Mouse (Mus musculus) erythroblast, adult 5-6 weeks (primary cell): ENCODE data around the gene Nkap. TPM values are rescaled to one million over a fixed set of nuclear protein-coding genes. Genes with fewer than 3 reads are reported as not detected.
"Not testable (repeated sequence)": the region's sequence is repeated elsewhere in the genome, so short reads cannot be mapped to it uniquely, and the experiment has no call there.

Experiments used
- ATAC-seq: replicated peaks from 2 replicates; pipeline ENCODE4 v1.8.0; 2016; ENCODE audit warnings: moderate number of reproducible peaks, mild to moderate bottlenecking, moderate TSS enrichment, inconsistent platforms; ENCODE audit not compliant: poor library complexity, low FRiP score, severe bottlenecking
- total RNA-seq, 2 experiments: library from RNA; stranded (forward) in 1 of 2; stranded (reverse) in 1 of 2; fragments of 150-400 nt in 1 of 2; fragments of 200-764, 138-1000 nt in 1 of 2; gene quantifications; 2 replicates each; pipeline versions ENCODE4 v1.2.3 to v1.2.4; 2015 to 2017; ENCODE audit warnings: low replicate concordance in 2 of 2

The Nkap gene
- total RNA-seq, 2 experiments from 2014 or later = 8.3 to 38.3 TPM

GRCm38 (mm10) chrX:37144498-37144897 is 17.9 kb downstream of the Nkap start:
- not testable (repeated sequence) for ATAC-seq

GRCm38 (mm10) chrX:37144954-37145353 is 18.4 kb downstream of the Nkap start:
- ATAC-seq = no peak

GRCm38 (mm10) chrX:37157839-37158238 is 31.2 kb downstream of the Nkap start:
- no peak for ATAC-seq

DNA sequence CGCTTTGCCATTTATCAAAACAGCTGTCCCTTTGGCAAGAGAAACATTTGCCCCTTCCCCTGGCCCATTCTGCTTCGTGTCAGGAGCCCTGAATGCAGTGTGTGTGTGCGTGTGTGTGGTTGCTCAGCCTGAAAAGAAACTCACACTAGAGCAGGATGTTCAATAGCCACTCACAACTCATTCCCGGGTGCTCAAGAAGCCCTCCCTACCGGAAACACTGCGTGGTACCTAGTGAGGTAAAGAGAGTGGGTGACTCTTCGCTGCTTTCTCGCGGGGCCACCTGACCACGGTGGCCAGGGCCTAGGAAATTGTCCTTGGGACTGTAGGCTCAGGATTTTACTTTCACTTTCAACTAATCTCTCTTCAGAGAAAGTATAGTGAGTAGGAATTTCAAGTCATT is 34.6 kb downstream of the Nkap start:
- ATAC-seq = no peak

DNA sequence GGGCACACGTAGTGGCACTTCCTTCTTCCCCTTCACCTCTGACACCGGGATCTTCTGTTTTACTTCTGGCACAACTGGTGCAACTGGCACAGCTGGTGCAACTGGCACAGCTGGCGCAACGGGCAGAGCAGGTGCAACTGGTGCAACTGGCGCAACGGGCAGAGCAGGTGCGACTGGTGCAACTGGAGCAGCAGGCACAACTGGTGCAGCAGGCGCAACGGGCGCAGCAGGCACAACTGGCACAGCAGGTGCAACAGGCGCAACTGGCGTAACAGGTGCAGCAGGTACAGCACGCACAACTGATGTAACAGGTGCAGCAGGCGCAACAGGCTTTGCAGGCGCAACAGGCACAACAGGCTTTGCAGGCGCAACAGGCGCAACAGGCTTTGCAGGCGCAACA is 36.5 kb downstream of the Nkap start:
- ATAC-seq = no peak

DNA sequence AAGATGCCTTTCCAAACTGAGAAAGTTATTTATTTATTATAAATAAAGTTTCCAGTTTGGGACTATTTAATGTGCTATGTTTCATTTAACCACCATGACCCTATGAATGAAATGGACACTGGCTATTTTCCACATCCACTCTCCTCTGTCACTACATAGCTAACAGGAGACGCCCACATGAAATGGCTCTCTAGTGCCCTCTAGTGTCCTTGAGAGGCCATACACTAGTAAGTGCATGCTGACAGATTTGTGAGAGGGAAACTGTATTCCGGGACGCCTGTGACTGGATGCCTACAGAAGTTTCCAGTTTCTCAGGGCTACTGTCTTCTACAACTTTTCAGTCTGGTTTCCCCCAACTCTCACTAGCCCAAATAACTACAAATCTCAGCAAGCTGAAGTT is 40.5 kb downstream of the Nkap start:
- ATAC-seq = peak; percentile 80

GRCm38 (mm10) chrX:37168742-37169141 is 42.1 kb downstream of the Nkap start, which contains the start of gene Akap14:
Akap14 (minus strand) TSS chrX:37168842.
- ATAC-seq = no peak

- ATAC-seq = not testable (repeated sequence)
Measured at GRCm38 (mm10) chrX:37184401-37184800, 57.8 kb downstream of the Nkap start.

GRCm38 (mm10) chrX:37190755-37191104 is 64.1 kb downstream of the Nkap start:
- no peak for ATAC-seq

GRCm38 (mm10) chrX:37191105-37191743 is 64.6 kb downstream of the Nkap start, which contains the start of the genes Ndufa1 and Rnf113a1:
Ndufa1 (minus strand) TSS chrX:37191163.
Rnf113a1 (plus strand) TSS chrX:37191245.
- ATAC-seq = peak; percentile 97

GRCm38 (mm10) chrX:37191744-37192379 is 65.3 kb downstream of the Nkap start:
- no peak for ATAC-seq

DNA sequence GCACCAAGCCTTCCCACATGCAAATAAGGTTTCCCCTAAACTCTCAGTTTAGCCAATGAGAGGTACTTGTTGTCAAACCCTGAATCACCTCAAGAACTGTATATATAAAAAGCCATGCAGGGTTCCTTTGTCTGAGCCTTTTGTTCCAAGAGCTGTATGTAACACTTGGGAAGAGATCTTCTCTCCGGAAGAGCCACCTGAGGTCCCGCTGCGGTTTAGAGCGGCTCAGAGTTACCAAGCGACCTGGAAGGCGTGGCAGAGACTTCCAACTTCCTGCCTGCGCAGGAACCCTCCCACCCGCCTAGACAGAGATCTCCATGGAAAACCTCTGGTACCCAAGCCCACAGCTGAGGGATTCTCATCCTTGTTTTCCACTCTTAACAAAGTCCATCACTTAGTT is 72.1 kb downstream of the Nkap start:
- no peak for ATAC-seq

Other genes with a start within 250 kb of the Nkap start
- gene Nkrf, start 223.9 kb upstream of the Nkap start, total RNA-seq (2015; ENCODE audit: low replicate concordance) = 3.1 and 8.5 TPM in 2 replicates
- 0.34 and 3.9 TPM in 2 replicates for gene Nkrf, start 223.9 kb upstream of the Nkap start, total RNA-seq (2017; ENCODE audit: low replicate concordance)
- gene Sept6, start 135.0 kb upstream of the Nkap start, total RNA-seq (2015; ENCODE audit: low replicate concordance) = 8.6 and 12.5 TPM in 2 replicates
- 4.5 and 7.1 TPM in 2 replicates for gene Sept6, start 135.0 kb upstream of the Nkap start, total RNA-seq (2017; ENCODE audit: low replicate concordance)
- gene Sowahd, start 78.0 kb upstream of the Nkap start, total RNA-seq (2015; ENCODE audit: low replicate concordance) = not detected in 2 replicates
- gene Sowahd, start 78.0 kb upstream of the Nkap start, total RNA-seq (2017; ENCODE audit: low replicate concordance) = not detected in 2 replicates
- 374 and 391 TPM in 2 replicates for gene Rpl39, start 41.4 kb upstream of the Nkap start, total RNA-seq (2015; ENCODE audit: low replicate concordance)
- 399 and 493 TPM in 2 replicates for gene Rpl39, start 41.4 kb upstream of the Nkap start, total RNA-seq (2017; ENCODE audit: low replicate concordance)
- 12.7 and 21.7 TPM in 2 replicates for gene Upf3b, start 16.5 kb upstream of the Nkap start, total RNA-seq (2015; ENCODE audit: low replicate concordance)
- gene Upf3b, start 16.5 kb upstream of the Nkap start, total RNA-seq (2017; ENCODE audit: low replicate concordance) = 30.8 and 32.2 TPM in 2 replicates
- gene Akap14, start 42.0 kb downstream of the Nkap start, total RNA-seq (2015; ENCODE audit: low replicate concordance) = not detected in 2 replicates
- not detected in 2 replicates for gene Akap14, start 42.0 kb downstream of the Nkap start, total RNA-seq (2017; ENCODE audit: low replicate concordance)
- 46.7 and 47.0 TPM in 2 replicates for gene Ndufa1, start 64.4 kb downstream of the Nkap start, total RNA-seq (2015; ENCODE audit: low replicate concordance)
- gene Ndufa1, start 64.4 kb downstream of the Nkap start, total RNA-seq (2017; ENCODE audit: low replicate concordance) = 26.6 and 36.0 TPM in 2 replicates
- gene Rnf113a1, start 64.5 kb downstream of the Nkap start, total RNA-seq (2015; ENCODE audit: low replicate concordance) = 1.3 TPM in 1 of 2 replicates, not detected in the other
- 0.56 and 1.0 TPM in 2 replicates for gene Rnf113a1, start 64.5 kb downstream of the Nkap start, total RNA-seq (2017; ENCODE audit: low replicate concordance)
- gene Gm9, start 84.2 kb downstream of the Nkap start, total RNA-seq (2015; ENCODE audit: low replicate concordance) = not detected in 2 replicates
- gene Gm9, start 84.2 kb downstream of the Nkap start, total RNA-seq (2017; ENCODE audit: low replicate concordance) = 0.70 TPM in 1 of 2 replicates, not detected in the other
- not detected in 2 replicates for gene Rhox1, start 95.5 kb downstream of the Nkap start, total RNA-seq (2015; ENCODE audit: low replicate concordance)
- not detected in 2 replicates for gene Rhox1, start 95.5 kb downstream of the Nkap start, total RNA-seq (2017; ENCODE audit: low replicate concordance)
- gene Rhox2a, start 118.2 kb downstream of the Nkap start, total RNA-seq (2015; ENCODE audit: low replicate concordance) = not detected in 2 replicates
- gene Rhox2a, start 118.2 kb downstream of the Nkap start, total RNA-seq (2017; ENCODE audit: low replicate concordance) = not detected in 2 replicates
- gene Rhox3a, start 123.1 kb downstream of the Nkap start, total RNA-seq (2015; ENCODE audit: low replicate concordance) = not detected in 2 replicates
- gene Rhox3a, start 123.1 kb downstream of the Nkap start, total RNA-seq (2017; ENCODE audit: low replicate concordance) = not detected in 2 replicates
- gene Rhox4a, start 138.5 kb downstream of the Nkap start, total RNA-seq (2015; ENCODE audit: low replicate concordance) = not detected in 2 replicates
- not detected in 2 replicates for gene Rhox4a, start 138.5 kb downstream of the Nkap start, total RNA-seq (2017; ENCODE audit: low replicate concordance)